Mouse (Mus musculus): Measurements from ENCODE around the gene 2010111I01Rik. TPM values are rescaled to one million over a fixed set of nuclear protein-coding genes. Genes with fewer than 3 reads are reported as not detected.

Gene 2010111I01Rik
- polyA plus RNA-seq, 1 experiment from 2014 or later = 101 TPM

GRCm38 (mm10) chr13:63359393-63359792, 394.7 kb downstream of the 2010111I01Rik start:
- no peak overlapping the region for H3K9ac ChIP-seq (ENCODE audit: low read length)
- no peak for TF ChIP-seq EP300 (optimal IDR thresholded peaks at IDR 0.05)
- TF ChIP-seq CTCF (IDR thresholded peaks at IDR 0.05; ENCODE audit: low read depth) = no peak
- H3K4me1 ChIP-seq (replicated peaks; ENCODE audit: control insufficient read depth, insufficient read depth) = no peaks in the 10 kb centered on the region
- WGBS = 54% methylated on average over 4 of the region's 4 CpGs
- DNase-seq (ENCODE audit: low spot score) (no peak), ATAC-seq (ENCODE audit: low FRiP score, low TSS enrichment) (no peak)
- H3K27ac ChIP-seq (replicated peaks) = no peak overlapping the region
- H3K9me3 ChIP-seq (ENCODE audit: control insufficient read depth, low read length) = no peaks in the 10 kb centered on the region
- no peak overlapping the region for H3K4me2 ChIP-seq (replicated peaks; ENCODE audit: low read depth)
- no peak overlapping the region for H3K4me3 ChIP-seq (ENCODE audit: low read depth, low read length)
- H3K36me3 ChIP-seq (ENCODE audit: control insufficient read depth, insufficient read depth, low read length) = no peaks in the 10 kb centered on the region
- H3K27me3 ChIP-seq (ENCODE audit: control insufficient read depth, insufficient read depth, low read length) = no peaks in the 10 kb centered on the region

- no peaks in the 10 kb centered on the region for H3K36me3 ChIP-seq (ENCODE audit: control insufficient read depth, insufficient read depth, low read length)
- DNase-seq (ENCODE audit: low spot score) (no peak), ATAC-seq (ENCODE audit: low FRiP score, low TSS enrichment) (no peak)
- no peak overlapping the region for H3K4me2 ChIP-seq (replicated peaks; ENCODE audit: low read depth)
- H3K27ac ChIP-seq (replicated peaks) = no peak overlapping the region
- H3K9me3 ChIP-seq (ENCODE audit: control insufficient read depth, low read length) = no peaks in the 10 kb centered on the region
- no peaks in the 10 kb centered on the region for H3K4me1 ChIP-seq (replicated peaks; ENCODE audit: control insufficient read depth, insufficient read depth)
- 70% methylated on average over 4 of the region's 4 CpGs for WGBS
- TF ChIP-seq CTCF (IDR thresholded peaks at IDR 0.05; ENCODE audit: low read depth) (no peak), EP300 (optimal IDR thresholded peaks at IDR 0.05) (no peak)
- no peaks in the 10 kb centered on the region for H3K27me3 ChIP-seq (ENCODE audit: control insufficient read depth, insufficient read depth, low read length)
- no peak overlapping the region for H3K4me3 ChIP-seq (ENCODE audit: low read depth, low read length)
- H3K9ac ChIP-seq (ENCODE audit: low read length) = no peak overlapping the region
Measured at GRCm38 (mm10) chr13:63360111-63360885, 395.6 kb downstream of the 2010111I01Rik start.

- H3K27me3 ChIP-seq (ENCODE audit: control insufficient read depth, insufficient read depth, low read length) = no peaks in the 10 kb centered on the region
- no peak for DNase-seq (ENCODE audit: low spot score)
- no peaks in the 10 kb centered on the region for H3K36me3 ChIP-seq (ENCODE audit: control insufficient read depth, insufficient read depth, low read length)
- H3K4me3 ChIP-seq (ENCODE audit: low read depth, low read length) = no peak overlapping the region
- no peak overlapping the region for H3K27ac ChIP-seq (replicated peaks)
- WGBS = 53% methylated on average over 3 of the region's 3 CpGs
- H3K4me1 ChIP-seq (replicated peaks; ENCODE audit: control insufficient read depth, insufficient read depth) = no peaks in the 10 kb centered on the region
- no peak for TF ChIP-seq EP300 (optimal IDR thresholded peaks at IDR 0.05)
- no peak for TF ChIP-seq CTCF (IDR thresholded peaks at IDR 0.05; ENCODE audit: low read depth)
- no peak for ATAC-seq (ENCODE audit: low FRiP score, low TSS enrichment)
- H3K4me2 ChIP-seq (replicated peaks; ENCODE audit: low read depth) = no peak overlapping the region
- H3K9ac ChIP-seq (ENCODE audit: low read length) = no peak overlapping the region
- H3K9me3 ChIP-seq (ENCODE audit: control insufficient read depth, low read length) = no peaks in the 10 kb centered on the region
Measured at GRCm38 (mm10) chr13:63361755-63362154, 397.1 kb downstream of the 2010111I01Rik start.

GRCm38 (mm10) chr13:63373460-63374166, 408.9 kb downstream of the 2010111I01Rik start:
- Histone ChIP-seq H3K9me3 (ENCODE audit: control insufficient read depth, low read length) (no peaks in the 10 kb centered on the region), H3K9ac (ENCODE audit: low read length) (no peak overlapping the region), H3K27me3 (ENCODE audit: control insufficient read depth, insufficient read depth, low read length) (no peaks in the 10 kb centered on the region), H3K4me3 (ENCODE audit: low read depth, low read length) (no peak overlapping the region), H3K4me2 (replicated peaks; ENCODE audit: low read depth) (no peak overlapping the region), H3K4me1 (replicated peaks; ENCODE audit: control insufficient read depth, insufficient read depth) (no peaks in the 10 kb centered on the region), H3K36me3 (ENCODE audit: control insufficient read depth, insufficient read depth, low read length) (no peaks in the 10 kb centered on the region), H3K27ac (replicated peaks) (no peak overlapping the region)
- no peak for ATAC-seq (ENCODE audit: low FRiP score, low TSS enrichment)
- WGBS = 81% methylated on average over 7 of the region's 7 CpGs
- DNase-seq (ENCODE audit: low spot score) = no peak
- TF ChIP-seq CTCF (IDR thresholded peaks at IDR 0.05; ENCODE audit: low read depth) (no peak), EP300 (optimal IDR thresholded peaks at IDR 0.05) (no peak)

MicroRNA genes within 50 kb of the gene (microRNA counts, 519-probe panel; counts per million panel counts)
- microRNA mmu-miR-23b (6,174 counts per million, percentile 79 among the panel's probes with 10 or more counts), microRNA mmu-miR-24 (5,789 counts per million, percentile 74 among the panel's probes with 10 or more counts), microRNA mmu-miR-27b (4,141 counts per million, percentile 33 among the panel's probes with 10 or more counts)

Small RNA genes within 50 kb of the gene (microRNA-seq; reads per million reads assigned to microRNA genes)
- gene Mir23b = 31,934 reads per million, percentile 97 among the genes with 10 or more reads in this experiment
- not detected for gene Mir24-1
- 4,439 reads per million, percentile 88 among the genes with 10 or more reads in this experiment for gene Mir27b
- not detected for gene Mir3074-1

Other genes starting within 250 kb of the 2010111I01Rik start
- gene Platr25, start 204.2 kb upstream of the 2010111I01Rik start, polyA plus RNA-seq (2015; fragmentation: Nextera tagmentation; extraction: Ambion mirVana) = 8.5 and 8.7 TPM in 2 replicates
- 3.1 and 3.5 TPM in 2 replicates for gene Gm5141, start 179.1 kb upstream of the 2010111I01Rik start, polyA plus RNA-seq (2015; fragmentation: Nextera tagmentation; extraction: Ambion mirVana)
- 143 and 146 TPM in 2 replicates for gene Fbp2, start 106.5 kb upstream of the 2010111I01Rik start, polyA plus RNA-seq (2015; fragmentation: Nextera tagmentation; extraction: Ambion mirVana)
- gene Fbp1, start 76.6 kb upstream of the 2010111I01Rik start, polyA plus RNA-seq (2015; fragmentation: Nextera tagmentation; extraction: Ambion mirVana) = 3.8 and 5.8 TPM in 2 replicates

Measured in stomach, postnatal 0 days (tissue).